Mouse (Mus musculus): ENCODE results near the gene Plcb4.
"Not testable (repeated sequence)": the region's sequence is repeated elsewhere in the genome, so short reads cannot be mapped to it uniquely, and the experiment has no call there.

Gene Plcb4

DNA sequence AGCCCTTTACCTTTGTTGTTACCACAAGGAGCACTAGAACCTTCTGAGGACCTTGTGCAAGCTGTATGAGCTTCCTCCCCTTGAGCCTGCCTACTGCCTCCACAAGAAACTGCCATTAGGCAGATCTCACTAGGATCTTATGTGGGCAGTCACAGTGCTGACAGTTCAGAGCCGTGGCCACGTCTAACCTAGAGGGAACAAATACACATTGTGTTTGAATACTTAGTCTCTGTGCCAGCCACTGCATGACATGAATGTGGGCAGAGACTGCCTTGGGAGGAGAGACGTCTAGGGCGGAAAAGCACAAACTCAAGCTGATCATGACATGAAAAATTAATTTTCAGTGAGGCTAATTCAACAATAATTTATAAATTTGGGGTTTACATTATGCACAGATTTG, 239.2 kb downstream of the Plcb4 start:
- DNase-seq = peak; percentile 44

DNA sequence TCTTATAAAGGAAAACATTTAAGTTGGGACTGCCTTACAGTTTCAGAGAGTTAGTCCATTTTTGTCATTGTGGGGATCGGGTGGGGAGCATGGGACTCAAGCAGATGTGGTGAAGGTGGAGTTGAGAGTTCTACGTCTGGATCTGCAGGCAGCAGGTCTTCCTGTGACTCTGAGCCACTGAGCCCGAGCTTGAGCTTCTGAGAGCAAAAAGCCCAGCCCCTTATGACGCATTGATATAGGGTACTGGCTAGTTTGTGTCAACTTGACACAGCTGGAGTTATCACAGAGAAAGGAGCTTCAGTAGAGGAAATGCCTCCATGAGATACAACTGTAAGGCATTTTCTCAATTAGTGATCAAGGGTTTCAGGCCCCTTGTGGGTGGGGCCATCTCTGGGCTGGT, 241.1 kb downstream of the Plcb4 start:
- DNase-seq = not testable (repeated sequence)

DNA sequence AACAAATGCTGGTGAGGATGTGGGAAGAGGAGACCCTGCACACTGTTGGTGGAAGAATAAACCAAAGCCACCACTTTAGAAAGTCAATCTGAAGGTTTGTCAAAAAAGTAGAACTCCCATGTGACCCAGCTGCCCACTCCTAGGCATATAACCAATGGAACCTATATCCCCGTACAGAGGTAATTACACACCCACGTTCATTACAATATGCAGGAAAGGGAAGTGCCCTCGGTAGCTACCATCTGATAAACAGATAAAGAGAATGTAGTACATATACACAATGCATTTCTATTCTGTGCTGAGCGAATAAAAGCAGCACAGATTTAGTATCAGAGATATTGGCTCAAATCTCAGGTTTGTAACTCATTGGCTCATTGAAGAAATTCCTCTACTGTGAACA, 242.2 kb downstream of the Plcb4 start:
- no peak for DNase-seq

DNA sequence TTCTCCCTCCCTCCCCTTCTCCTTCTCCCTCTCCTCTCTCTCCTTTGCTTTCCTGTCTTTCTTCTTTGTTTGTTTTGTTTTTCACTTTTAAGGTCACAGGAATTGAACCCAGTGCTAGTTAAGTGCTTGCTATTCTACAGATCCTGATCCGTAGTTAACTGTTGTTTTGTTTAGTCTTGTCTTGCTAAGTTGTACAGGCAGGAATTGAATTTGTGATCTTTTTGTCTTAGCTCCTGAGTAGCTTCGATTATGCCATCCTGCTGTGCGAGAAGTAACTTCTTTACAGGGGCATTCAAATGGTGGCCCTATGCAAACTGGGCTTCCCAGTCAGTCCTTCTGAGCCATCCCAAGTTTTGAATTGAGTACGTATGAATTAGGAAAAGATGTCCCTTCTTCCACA, 245.5 kb downstream of the Plcb4 start:
- DNase-seq = no peak

DNA sequence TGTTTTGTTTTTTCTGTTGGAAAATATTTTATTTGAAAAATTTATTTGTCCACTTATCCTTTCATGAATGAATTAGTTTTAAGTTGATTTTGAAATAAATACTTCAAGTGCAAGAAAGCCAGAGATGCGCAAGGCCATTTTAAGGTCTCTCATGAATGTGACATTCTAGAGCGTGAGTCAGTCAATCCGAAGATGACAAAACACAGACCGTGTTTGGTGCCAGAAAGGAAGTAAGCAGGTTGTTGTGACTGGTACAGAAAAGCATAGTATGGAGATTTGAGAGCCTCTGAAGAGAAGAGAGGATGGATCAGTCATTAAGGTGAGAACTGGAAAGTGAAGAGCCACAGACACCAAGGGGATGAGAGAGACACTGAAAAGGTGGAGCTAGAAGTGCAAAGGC, 246.0 kb downstream of the Plcb4 start:
- no peak for DNase-seq

DNA sequence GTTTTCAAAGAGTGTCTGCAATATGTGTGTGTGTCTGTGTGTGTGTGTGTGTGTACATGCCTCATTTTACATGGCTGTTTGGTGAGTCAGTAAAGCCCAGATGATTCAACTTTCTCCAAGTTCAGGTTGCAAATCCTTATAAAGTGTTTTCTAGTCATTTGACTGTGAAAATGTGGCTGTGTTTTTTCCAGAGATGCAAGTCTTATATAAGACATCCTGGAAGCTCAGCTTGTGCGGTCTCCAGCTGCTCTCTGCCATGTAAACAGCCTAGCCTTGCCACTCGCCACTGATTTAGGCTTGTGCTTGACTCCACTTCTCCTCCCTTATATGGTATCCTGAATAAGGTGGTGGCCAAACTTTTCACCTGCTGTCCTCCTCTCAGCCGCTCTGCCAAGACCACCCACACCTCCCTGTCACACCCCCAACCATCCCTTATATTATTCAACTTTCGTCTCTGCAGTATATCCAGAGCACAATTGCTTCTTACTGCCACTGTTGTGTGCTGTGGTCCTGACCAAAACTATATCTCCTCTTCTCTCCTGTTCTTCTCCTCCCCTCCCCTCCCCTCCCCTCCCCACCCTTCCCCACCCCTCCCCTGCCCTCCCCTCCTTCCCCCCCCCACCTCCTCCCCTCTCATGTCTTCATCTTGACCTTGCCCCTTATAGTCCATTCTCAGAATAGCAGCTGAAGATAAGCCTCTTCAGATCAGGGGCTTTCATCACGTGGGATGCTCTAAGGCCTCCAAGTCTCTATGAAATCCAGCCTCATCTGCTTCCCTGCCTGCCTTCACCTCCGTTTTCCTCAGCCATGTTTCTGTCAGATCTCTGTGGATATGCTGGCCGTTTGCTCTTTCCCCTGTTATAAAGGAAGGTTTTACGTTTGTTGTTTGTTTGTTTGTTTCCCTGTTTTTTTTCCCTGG, 255.8 kb downstream of the Plcb4 start:
- peak; percentile 14 for DNase-seq

DNA sequence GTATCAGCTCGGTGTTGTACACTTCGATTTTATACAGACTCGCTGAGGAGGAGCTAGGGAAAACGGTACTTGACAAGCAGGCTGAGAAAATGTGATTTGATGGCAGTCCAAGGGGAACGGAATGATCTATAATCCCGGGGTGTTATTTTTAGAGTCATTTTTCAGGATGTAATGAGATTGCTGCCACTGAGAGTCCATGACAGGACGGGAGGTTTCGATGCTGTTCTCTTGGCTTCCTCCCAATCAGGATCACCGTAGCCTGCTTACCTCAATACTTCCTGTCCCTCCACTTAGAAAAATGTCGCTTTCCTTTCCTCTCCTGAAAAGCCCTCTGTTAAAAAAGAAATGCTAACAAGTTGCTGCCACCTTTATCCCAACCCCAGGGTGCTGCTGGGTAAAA, 257.1 kb downstream of the Plcb4 start:
- DNase-seq = no peak

DNA sequence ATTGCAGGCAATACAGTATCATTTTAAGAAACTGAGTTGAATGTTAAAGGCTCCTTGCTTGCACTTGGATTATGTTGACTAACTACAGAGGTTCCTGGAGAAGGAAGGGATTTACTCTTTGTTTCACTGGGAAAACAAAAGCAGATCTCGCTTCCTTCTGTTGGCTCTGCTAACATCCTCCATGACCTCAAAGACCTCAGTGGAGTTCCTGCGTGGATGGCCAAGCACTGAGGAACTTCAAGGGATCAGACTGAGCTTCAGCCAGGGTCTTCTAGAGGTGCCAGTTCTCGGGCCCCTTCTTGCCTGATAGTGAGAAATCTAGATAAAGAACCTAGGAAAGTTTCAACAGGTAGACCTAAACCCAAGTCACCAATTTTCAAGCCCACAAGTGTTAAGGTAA, 258.2 kb downstream of the Plcb4 start:
- DNase-seq = no peak

DNA sequence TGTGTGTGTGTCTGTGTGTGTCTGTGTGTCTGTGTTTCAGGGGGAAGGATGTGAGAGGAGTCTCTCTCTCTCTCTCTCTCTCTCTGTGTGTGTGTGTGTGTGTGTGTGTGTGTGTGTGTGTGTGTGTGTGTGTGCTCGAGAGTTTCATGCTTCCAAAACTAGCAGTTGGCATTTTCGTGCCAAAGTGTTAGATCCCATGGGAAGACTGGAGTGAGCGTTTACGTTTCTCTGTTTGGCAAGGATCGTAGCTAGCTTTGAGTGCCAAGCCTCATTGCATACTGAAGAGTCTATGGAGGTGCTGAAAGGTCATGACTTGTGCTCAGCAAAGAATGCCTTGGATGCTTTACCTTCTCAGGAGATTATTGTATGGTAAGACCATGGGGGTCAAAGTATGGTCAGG, 259.3 kb downstream of the Plcb4 start:
- DNase-seq = no peak

DNA sequence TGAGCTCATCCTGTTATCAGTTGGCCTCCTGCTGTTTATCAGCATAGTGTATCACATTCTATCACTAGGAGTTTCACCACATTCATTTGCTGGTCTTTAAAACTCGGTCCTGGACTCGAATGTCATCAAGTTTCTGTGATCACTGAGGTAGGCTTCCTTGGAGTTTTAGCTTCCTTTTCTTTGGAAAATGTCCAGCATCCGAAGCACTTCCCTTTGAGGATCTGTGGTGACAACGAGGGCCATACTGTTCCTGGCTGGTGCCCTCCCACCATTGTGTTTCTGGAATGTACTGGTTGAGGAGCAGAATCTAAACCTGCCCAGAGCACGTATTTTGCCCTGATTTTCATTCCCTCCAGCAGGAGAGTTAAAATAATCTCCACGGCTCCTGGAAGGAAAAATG, 260.8 kb downstream of the Plcb4 start:
- DNase-seq = no peak

DNA sequence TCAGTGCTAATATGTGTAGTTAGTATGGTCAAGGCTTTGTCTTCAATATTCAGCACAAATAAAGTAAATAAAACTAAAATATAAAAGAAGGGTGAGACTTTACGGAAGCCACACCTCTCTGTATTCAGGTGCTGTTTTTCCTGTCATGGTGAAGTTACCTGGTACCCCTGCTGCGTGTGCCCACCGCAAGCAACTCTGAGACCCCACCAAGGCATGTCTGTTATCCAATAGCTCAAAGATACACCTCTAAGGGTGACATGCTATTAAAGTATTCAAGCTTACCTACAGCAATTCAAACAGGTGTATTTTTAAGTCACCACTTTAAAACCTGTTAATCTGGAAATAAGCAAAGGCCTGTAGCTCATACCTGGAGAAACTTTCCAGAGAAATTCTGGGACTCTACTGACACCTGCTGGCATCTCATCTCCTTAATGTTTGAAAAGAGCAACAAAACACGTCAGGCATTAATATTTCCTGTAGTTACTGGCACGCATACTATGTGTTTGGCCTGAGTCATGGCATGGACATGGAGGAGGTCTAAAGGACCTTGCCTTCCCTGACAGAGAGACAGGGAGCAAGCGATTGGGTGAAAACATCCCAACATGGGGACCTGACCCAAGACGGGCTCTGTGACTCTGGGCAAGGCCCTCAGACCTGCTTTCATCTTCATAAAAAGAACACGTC, 268.0 kb downstream of the Plcb4 start:
- peak; percentile 20 for DNase-seq

DNA sequence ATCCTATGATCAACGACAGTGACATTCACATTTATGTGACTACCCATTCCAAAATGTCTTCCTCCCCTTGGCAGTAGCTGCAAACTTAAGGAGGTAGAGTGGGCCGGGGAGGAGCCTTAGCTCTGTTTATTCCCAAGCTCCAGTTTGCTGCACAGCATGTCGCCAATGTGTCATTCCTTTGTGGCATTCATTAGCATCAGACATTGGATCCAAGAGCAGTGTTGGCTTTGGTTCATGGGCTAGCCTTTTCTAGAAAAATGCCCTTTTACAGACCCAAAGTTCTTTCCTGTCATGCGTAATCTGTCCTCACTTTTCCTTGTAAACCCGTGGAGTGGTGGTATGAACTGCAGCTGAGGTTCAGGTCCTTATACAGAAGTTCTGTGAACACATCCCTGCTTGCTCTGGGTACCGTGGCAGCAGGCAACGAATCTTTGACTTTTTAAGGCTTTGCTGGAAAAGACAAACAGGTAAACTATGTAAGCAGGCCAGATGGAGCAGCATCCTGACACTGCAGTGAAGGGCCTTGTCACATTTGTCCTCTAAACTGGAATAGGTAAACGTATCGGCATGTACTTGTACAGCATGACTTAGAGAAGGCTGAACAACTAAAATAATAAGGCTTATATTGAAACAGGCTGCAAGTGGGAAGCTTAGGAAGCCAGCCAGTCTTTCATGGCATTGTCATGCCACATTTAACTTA, 270.4 kb downstream of the Plcb4 start:
- peak; percentile 14 for DNase-seq

DNA sequence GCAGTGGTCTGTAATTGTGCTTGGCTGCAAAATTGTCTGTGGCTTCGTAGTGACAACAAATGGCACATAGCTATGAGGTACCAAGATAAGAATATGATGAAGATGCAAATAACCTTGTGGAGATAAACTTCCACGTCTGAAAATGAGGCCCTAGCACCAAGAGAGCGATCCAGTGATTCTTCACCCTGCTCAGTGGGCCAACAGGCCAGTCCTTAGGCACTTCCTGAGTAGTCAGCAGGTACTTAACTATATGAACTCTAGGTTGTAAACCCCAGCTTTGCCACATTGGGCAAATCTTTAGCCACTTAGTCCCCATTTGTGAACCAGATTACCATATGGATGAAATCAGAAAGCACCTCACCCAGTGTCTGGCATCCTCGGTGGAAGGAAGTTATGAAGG, 271.9 kb downstream of the Plcb4 start:
- no peak for DNase-seq

DNA sequence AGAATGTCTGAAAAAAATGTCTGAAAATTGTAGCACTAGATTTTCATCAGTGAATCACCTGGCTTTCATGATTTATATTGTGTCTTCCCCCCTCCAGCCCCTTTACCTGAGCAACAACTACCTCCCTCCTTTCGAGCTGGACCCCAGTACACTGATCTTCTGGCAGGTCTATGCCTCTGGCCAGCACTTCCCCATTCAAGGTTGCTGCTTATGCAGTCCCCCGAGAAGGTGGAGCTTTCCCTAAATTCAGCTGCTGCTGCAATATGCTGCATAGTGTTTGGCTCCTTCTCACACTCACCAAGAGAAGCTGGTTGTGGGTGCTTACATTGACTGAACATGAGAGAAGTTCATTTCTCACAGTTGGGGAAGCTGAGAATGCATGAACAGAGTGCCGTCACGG, 273.8 kb downstream of the Plcb4 start:
- DNase-seq = no peak

DNA sequence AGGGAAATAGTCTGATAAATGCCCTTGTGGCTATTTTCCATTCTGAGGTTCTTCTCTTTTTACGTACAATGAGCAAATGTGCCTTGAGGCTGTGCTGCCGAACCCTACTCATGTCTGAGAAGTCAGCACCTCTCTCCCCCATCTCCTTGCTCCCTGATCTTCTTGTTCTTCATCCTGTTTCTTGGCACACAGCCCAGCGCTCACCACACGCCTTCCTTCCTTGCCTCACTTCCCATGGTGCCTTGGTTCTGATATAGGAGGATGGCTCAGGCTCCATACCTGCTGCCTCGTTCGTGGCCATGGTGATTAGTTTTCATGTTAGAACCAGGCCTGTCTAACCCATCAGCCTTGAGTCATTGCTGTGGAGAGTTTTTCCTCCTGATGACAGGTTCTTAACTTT, 277.6 kb downstream of the Plcb4 start:
- DNase-seq = no peak

DNA sequence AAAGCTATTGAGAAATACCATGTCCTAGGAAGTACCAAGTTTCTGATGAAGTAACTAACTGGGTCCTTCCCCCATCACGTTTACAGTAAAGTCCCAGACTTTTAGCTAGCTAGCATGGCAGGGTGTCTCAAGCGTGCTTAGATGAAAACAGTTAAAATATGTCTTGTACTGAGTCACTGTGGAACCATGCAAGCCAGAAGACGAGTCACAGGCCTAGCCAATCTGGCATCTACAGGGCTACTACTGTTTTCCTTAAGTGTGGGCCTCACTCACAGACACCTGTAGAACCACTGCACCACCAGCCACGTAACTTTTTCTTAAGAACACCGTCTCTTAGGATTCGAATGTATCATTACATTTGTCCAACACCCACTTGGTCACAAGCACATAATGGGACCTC, 278.8 kb downstream of the Plcb4 start:
- DNase-seq = no peak

DNA sequence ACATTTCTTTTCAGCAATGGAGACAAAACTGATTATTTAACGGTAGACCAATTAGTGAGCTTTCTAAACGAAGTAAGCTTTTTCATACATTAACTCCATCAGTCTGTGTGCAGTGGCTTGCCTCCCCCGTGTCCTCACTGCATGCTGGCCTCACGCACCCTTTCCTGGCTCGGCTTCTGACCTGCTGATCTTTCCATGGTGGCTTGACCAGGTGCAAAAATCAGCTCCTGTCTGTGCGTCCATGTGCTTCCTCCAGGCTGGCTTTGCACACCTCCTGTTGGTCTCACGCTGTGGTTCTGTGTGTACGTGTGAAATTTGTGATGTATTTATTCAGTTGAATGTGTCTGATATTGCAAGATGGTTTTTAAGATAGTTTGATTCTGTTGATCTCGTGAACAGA, 281.1 kb downstream of the Plcb4 start:
- DNase-seq = no peak

DNA sequence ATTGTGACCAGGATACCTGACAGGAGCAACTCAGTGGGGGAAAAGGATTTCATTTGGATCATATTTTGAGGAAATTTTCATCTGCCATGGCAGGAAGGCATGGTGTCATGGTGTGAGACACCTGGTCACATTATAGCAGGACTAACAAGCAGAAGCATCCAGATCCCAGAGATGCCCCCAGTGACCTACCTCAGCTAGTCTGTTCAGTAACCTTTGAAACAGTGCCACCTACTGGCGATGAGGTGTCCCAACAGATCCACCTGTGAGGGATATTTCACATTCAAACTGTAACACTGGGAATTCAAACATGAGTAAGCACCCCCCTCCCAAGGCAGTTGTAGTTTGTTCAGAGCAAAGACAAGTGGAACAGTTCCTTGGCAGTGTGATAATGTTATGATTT, 289.0 kb downstream of the Plcb4 start:
- no peak for DNase-seq

DNA sequence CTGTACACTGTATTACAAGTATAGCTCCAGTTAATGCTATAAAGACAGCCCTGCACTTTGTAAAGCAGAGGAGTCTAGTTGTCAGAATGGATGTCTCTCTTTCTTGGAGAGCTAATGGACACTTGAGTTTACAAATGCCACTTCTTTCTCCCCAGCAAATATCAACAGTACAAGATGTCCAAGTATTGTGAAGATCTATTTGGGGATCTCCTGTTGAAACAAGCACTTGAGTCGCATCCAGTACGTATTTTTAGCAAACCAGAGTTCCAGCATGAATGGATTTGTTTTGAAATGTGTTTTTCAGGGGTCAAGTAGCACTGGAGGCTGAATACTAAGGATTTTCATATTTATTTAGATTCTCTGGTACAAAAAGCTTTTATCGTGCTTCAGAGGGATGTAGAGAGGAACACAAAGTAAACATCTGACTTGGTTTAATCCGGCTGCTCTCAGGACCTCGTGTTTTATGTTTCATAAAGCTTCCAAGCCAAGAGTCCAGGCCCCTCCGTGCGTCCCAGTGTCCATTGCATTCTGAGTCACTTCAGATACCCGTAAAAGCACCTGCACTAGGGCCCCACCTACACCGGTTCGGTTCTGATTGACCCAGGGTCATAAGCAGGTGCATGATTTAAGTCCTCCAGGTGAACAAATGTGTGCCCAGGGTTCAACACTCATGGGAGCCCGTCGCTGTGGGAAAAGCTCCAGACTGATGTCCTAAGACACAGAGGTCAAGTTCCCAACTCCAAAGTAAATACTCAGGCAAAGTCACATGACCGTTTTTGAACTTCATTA, 296.1 kb downstream of the Plcb4 start:
- no peak for DNase-seq

DNA sequence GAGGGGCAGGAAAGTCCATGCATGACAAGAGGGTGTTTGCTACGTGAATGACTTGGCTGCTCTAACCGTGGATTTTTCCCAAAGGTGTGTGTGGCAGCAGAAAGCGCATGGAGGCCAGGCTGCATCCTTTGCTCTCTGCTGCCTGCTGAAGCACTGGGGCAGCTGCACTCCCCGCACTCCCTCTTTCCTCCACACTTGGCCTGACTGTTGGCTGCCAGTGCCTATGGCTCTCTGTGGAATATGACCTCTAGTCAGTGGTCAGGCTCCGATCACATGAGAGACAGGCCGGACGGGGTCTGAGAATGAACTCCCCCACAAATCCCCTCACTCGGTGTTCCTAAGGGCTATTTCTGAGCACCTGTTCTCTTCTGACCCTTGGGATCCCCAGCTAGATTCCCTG, 297.0 kb downstream of the Plcb4 start:
- no peak for DNase-seq

DNA sequence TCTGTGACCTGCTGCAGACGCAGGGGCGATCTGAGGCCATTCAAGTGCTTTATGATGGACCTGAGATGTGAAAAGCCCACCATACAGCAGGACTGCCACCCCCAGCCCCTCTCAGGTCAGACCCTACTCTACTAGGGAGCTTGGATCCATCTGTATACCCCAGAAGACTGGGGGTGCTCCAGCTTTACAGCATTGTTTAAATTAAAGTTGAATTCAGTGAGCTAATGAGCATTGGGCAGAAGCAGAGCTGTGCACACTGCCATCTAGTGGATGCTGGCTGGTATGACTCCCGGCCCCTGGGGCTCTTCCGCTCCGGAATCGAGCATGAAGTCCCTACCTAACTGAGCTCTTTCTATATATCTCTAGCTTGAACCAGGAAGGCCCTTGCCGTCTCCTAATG, 298.9 kb downstream of the Plcb4 start:
- peak; percentile 27 for DNase-seq

DNA sequence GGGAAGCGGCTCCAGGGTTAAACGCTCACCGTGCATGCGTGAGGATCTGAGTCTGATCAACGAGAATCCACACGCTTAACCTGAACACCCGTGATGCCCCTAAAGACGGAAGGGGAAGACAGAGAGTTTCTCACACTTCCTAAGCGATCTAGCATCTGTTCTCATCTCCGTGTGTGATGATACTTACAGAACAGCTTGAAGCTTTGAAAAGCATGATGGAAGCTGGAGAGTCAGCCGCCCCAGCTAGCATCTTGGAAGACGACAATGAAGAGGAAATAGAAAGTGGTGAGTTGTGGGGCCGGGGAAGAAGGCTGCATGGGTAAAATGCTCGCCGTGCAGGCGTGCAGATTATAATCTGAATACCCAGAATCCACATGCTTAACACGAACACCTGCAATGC, 299.6 kb downstream of the Plcb4 start:
- DNase-seq = peak; percentile 12

DNA sequence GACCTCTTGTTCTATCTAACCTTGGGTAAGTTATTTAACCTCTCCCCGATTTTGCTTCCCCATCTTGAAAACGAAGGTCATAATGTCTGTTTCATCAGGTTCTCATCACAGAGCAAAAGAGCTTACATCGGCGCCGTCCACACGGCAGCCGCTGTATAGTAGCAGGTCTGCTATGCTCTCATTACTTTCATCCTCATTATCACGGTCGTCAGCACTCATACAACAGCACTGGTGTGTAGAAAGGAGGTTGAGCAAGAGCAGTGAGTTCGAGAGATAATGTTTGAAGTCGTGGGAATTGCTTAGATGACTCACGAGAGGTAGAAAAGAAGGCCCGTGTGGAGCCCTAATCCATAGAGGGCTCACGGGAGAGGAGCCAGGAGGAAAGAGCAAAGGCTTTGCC, 304.3 kb downstream of the Plcb4 start:
- DNase-seq = no peak
